Mouse (Mus musculus): ENCODE measurements around the gene Gm3173.
"Not testable (repeated sequence)": the region's sequence is repeated elsewhere in the genome, so short reads cannot be mapped to it uniquely, and the experiment has no call there.

DNA sequence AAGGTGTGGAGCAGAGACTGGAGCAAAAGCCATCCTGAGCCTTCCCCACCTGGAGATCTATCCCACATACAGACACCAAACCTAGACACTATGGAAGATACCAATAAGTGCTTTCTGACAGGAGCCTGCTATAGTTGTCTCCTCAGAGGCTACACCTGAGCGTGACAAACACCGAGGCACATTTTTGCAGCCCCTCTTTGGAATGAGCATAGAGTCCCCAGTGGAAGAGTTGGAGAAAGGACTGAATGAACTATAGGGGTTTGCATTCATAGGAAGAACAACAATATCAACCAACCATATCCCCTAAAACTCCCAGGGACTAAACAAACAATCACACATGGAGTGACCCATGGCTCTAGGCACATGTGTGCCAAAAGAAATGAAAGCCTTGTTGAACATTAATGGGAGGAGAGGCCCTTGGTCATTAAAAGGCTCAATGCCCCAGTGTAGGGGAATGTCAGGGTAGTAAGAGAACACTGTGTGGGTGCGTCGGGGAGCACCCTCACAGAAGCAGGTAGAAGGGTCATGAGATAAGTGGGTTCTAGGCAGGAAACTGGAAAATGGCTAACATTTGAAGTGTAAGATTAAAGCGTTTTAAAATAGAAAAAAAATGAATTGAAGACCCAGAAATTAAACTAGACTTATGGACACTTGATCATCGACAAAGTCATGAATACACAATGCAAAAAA lies 37.8 kb upstream of the Gm3173 start:
- not testable (repeated sequence) for TF ChIP-seq CTCF, EP300 (IDR thresholded peaks at IDR 0.05)

Data from lung, postnatal 0 days (tissue).